Mouse (Mus musculus) erythroblast, embryonic 14.5 days (primary cell): ENCODE data around the gene Hcrt. TPM values are rescaled to one million over a fixed set of nuclear protein-coding genes. Genes with fewer than 3 reads are reported as not detected.

ENCODE experiments used
- H3K27me3 ChIP-seq: 2 replicates; pipeline ENCODE4 v1.6.1; 2012; ENCODE audit warnings: inconsistent platforms; ENCODE audit not compliant: control insufficient read depth
- H3K36me3 ChIP-seq: 2 replicates; pipeline ENCODE4 v1.6.1; 2012; ENCODE audit warnings: mild to moderate bottlenecking, inconsistent platforms; ENCODE audit not compliant: control insufficient read depth
- H3K4me1 ChIP-seq: 2 replicates; pipeline ENCODE4 v1.6.1; 2012; ENCODE audit warnings: inconsistent platforms; ENCODE audit not compliant: control insufficient read depth
- H3K4me3 ChIP-seq: replicated peaks from 2 replicates; pipeline ENCODE3; 2012; ENCODE audit warnings: moderate library complexity, mild to moderate bottlenecking, inconsistent platforms
- H3K9me3 ChIP-seq: 2 replicates; pipeline ENCODE4 v1.6.1; 2012; ENCODE audit warnings: low read length, inconsistent platforms, mixed read lengths; ENCODE audit not compliant: control insufficient read depth
- GATA1 ChIP-seq: IDR thresholded peaks from 2 replicates; pipeline ENCODE4 v1.6.1; 2012; ENCODE audit warnings: low read length, inconsistent platforms, mixed read lengths
- TAL1 ChIP-seq: IDR thresholded peaks from 3 replicates; pipeline ENCODE4 v1.6.1; 2012; ENCODE audit warnings: low read length, inconsistent platforms, mixed read lengths
- polyA plus RNA-seq: library from polyadenylated mRNA; stranded (reverse); fragments of >175 nt; gene quantifications from 2 replicates; pipeline ENCODE4 v1.2.3, GENCODE M21; 2012

Gene Hcrt
- polyA plus RNA-seq, 1 experiment = not detected

DNA sequence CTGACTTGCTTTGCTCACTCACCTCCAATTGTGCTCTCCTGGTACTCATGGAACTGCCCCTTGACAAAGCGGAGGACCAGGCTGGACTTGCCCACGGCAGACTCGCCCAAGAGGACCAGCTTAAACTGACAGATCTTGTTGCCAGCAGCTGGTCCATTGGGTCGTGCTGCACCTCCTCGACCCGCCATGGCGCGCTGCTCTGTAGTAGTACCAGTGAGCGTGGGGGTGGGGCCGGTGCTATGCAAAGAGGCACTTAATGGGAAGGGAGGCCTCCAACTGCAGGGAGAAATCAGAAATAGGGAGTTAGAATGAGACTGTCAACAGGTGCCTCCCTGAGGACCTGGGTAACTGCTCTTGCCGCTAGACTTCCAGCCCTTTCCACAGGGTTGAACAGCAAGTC is 42.8 kb downstream of the Hcrt start:
- Histone ChIP-seq H3K36me3 (peaks cover 98% of the 10 kb centered on the region), H3K27me3 (no peaks in the 10 kb centered on the region), H3K9me3 (no peaks in the 10 kb centered on the region), H3K4me3 (no peak overlapping the region), H3K4me1 (peaks cover 53% of the 10 kb centered on the region)
- TF ChIP-seq GATA1 = no peak
- no peak for TF ChIP-seq TAL1

DNA sequence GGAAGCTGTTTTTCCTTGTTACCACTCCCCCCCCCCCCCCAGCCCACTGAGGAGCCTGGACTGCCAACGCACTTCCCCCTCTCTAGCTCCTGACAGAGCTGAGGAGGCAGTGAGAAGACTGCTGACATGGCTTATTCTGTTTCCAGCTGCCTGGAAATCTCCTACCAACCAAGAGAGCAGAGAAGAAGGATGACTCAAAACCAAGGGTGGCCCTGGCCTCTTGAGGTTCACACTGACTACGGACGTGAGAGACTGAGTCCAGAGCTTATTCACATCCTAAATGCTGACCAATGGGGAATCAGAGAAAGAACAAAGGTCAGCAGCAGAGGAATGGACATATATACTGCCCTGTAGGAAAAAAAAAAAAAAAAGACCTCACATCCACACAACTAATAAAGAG is 43.4 kb downstream of the Hcrt start:
- Histone ChIP-seq H3K36me3 (peaks cover 98% of the 10 kb centered on the region), H3K4me1 (peaks cover 52% of the 10 kb centered on the region)

DNA sequence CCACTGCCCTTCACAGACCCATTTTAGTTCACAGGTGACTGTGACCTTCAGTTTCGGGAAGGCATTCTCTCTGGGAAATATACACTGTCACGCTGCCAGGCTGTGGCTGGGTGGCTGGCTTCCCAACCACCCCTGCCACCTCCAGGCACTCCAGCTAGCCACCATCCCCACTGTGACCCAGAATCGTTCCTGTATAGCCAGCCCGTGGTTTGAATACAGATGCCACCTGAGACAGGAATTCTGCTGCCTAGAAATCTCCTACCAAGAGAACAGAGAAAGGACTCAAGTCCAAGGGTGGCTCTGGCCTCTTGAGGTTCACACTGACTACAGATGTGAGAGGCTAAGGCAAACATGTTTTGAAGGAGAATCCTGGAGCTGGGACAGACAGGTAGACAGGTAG is 43.9 kb downstream of the Hcrt start:
- Histone ChIP-seq H3K4me1 (peaks cover 53% of the 10 kb centered on the region), H3K4me3 (no peak overlapping the region), H3K9me3 (no peaks in the 10 kb centered on the region), H3K27me3 (no peaks in the 10 kb centered on the region), H3K36me3 (peaks cover 99% of the 10 kb centered on the region)
- no peak for TF ChIP-seq GATA1
- TF ChIP-seq TAL1 = no peak

More for the DNA sequence above, 43.4 kb downstream of the Hcrt start:
- Histone ChIP-seq H3K4me3 (no peak overlapping the region), H3K9me3 (no peaks in the 10 kb centered on the region), H3K27me3 (no peaks in the 10 kb centered on the region)
- no peak for TF ChIP-seq TAL1
- no peak for TF ChIP-seq GATA1

DNA sequence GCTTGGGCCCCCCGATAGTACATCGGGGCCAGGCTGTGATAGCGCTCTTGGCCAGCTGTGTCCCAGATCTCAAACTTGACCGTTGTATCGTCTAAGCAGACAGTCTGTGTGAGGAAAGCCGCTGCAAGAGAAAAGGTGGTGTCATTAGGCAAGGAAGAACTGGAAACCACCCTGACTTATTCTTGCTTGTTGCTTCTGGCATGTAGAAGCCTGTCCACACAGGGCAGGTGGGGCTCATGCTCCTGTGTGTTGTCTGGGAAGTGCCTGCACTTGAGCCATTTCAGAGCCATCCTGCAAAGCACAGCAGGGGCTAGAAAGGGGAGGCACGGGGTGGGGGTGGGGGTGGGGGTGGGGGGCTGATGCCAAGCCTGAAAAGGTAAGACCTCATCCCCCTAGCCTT is 44.3 kb downstream of the Hcrt start:
- TF ChIP-seq TAL1 (no peak), GATA1 (no peak)
- Histone ChIP-seq H3K27me3 (no peaks in the 10 kb centered on the region), H3K4me1 (peaks cover 55% of the 10 kb centered on the region), H3K4me3 (no peak overlapping the region), H3K36me3 (peaks cover 100% of the 10 kb centered on the region), H3K9me3 (no peaks in the 10 kb centered on the region)

DNA sequence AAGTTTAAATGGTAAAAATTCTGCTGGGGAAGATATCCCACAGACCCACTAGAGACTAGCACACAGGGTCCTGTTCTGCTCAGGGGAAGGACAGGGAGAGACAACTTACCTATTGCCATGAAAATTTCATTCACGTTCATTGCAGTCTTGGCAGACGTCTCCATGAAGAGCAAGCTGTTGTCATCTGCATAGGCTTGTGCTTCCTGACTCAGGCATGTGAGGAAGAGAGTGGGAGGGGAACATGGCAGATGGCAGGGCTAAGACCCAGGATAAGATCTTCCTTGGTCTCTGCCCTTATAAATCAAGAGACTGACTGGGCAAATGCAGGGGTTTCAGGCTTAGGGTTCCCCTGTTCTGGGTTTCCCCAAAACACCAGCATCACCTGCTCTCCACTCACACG is 46.1 kb downstream of the Hcrt start:
- peaks cover 55% of the 10 kb centered on the region for H3K4me1 ChIP-seq

DNA sequence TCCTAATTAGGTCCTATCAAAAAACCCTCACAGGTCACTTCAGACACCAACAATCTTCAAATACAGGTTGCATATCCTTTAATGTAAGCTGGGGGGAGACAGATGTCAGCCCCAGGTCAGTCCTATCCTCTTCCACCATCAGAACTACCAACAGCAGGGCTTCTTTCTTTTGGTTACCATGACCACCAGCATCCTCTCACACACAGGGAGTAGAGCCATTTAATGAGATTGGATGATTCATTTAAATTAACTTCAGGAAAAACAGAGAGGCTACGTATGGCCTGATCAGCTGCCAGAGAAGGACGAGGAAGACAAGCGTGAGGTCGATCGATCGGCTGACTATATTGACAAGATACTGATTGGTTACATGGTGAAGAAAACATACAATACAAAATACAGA is 47.8 kb downstream of the Hcrt start:
- TF ChIP-seq GATA1 = no peak
- TF ChIP-seq TAL1 = no peak
- no peak overlapping the region for H3K4me3 ChIP-seq
- H3K9me3 ChIP-seq = no peaks in the 10 kb centered on the region
- no peaks in the 10 kb centered on the region for H3K27me3 ChIP-seq
- H3K4me1 ChIP-seq = peaks cover 54% of the 10 kb centered on the region
- H3K36me3 ChIP-seq = peaks cover 77% of the 10 kb centered on the region

More for the DNA sequence above, 46.1 kb downstream of the Hcrt start:
- no peaks in the 10 kb centered on the region for H3K9me3 ChIP-seq
- peaks cover 88% of the 10 kb centered on the region for H3K36me3 ChIP-seq
- H3K27me3 ChIP-seq = no peaks in the 10 kb centered on the region
- TF ChIP-seq TAL1 = no peak
- no peak for TF ChIP-seq GATA1
- no peak overlapping the region for H3K4me3 ChIP-seq

DNA sequence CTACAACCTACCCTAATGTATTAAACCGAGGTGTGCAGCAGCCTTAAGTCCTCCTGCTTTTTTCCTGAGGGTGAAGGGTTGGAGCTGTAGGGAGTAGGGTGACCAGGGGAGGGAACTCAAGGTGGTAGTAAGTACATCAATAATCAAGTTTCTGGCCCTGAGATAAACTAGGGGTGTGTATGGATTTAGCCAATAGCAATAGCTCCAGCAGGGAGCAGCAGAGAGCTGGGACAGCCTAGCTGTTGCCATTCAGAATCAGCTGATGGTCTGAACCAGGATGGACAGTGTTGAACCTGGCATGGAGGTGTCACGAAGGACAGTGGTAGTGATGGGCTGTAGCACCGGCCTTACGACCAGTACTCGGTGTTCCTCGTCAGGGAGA is 48.2 kb downstream of the Hcrt start:
- peaks cover 50% of the 10 kb centered on the region for H3K4me1 ChIP-seq
- no peaks in the 10 kb centered on the region for H3K27me3 ChIP-seq
- TF ChIP-seq GATA1 = no peak
- no peak for TF ChIP-seq TAL1
- H3K36me3 ChIP-seq = peaks cover 76% of the 10 kb centered on the region
- no peaks in the 10 kb centered on the region for H3K9me3 ChIP-seq
- peak overlapping the region; percentile 61 for H3K4me3 ChIP-seq

DNA sequence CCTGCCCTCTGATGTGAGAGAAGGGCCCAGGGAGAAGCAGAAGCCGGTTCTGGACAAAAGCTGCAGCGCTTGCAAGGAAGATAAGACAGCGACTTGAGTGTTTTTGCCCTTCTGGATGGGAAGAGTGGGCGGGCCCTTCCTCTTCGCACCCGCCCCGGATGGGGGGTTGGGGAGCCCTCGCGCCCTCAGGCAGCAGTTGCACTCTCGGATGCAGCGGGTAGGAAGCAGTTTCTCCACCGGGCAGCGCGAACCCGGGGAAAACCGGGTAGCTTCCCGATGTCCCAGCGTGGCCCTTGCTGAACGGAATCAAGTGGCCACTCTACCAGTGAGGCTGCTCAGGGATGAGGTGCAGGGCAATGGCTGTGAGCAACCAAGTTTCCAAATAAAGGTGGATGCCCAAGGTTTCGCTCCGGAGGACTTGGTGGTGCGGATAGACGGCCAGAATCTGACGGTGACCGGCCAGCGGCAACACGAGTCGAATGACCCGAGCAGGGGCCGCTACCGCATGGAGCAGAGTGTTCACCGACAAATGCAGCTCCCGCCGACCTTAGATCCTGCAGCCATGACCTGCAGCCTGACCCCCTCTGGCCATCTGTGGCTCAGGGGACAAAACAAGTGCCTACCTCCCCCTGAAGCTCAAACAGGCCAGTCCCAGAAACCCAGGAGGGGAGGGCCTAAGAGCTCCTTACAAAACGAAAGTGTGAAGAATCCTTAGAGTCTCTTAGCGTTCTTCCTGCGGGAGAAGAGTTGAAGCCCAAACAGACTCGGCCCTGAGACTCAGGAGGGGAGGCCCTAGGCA is 48.8 kb downstream of the Hcrt start, which contains the start of gene Hspb9:
TSS of gene Hspb9 (plus strand) at position 116 of the 799 bp plus-strand sequence.
- Histone ChIP-seq H3K27me3 (no peaks in the 10 kb centered on the region), H3K36me3 (peaks cover 76% of the 10 kb centered on the region), H3K4me3 (peak within 1 kb of the TSS; percentile 61), H3K4me1 (peaks cover 50% of the 10 kb centered on the region), H3K9me3 (no peaks in the 10 kb centered on the region)
- TF ChIP-seq GATA1 = peak; percentile 31; the same call in 1 of the 2 replicates
- TF ChIP-seq TAL1 = no peak

DNA sequence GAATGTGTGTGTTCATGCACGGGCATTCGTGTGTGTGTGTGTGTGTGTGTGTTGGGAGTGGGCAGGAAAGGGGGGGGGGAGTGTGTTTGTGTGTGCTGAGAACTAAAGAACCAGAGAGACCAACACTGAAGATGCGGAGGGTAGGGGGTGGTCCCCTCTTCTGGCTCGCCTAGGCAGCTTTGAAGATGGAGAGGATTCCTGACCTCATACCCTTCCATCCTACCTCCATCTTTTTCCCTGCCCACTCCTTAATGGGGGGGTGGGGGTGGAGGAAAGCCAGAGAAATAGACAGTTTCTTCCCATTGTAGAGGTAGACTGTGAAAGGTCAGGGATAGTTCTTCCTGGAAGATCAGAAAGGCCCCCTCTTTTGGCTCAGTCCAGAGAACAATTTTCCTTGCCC is 49.6 kb downstream of the Hcrt start:
- Histone ChIP-seq H3K9me3 (no peaks in the 10 kb centered on the region), H3K4me1 (peaks cover 50% of the 10 kb centered on the region), H3K36me3 (peaks cover 76% of the 10 kb centered on the region), H3K27me3 (no peaks in the 10 kb centered on the region), H3K4me3 (peak overlapping the region; percentile 61)
- TF ChIP-seq TAL1 (no peak), GATA1 (no peak)
